Mouse (Mus musculus): Measurements from ENCODE around the gene Lekr1.

GRCm38 (mm10) chr3:65764511-65765508 is 98.8 kb downstream of the Lekr1 start:
- TF ChIP-seq CTCF (IDR thresholded peaks at IDR 0.05; ENCODE audit: low read depth): no peak
- no peak for TF ChIP-seq EP300 (optimal IDR thresholded peaks at IDR 0.05)
